Mouse (Mus musculus) heart, adult 2 months (tissue): ENCODE data around the gene Lpar1. TPM values are rescaled to one million over a fixed set of nuclear protein-coding genes. Genes with fewer than 3 reads are reported as not detected.

Experiments
- DNase-seq, 2 experiments: peaks; one replicate each; pipeline ENCODE4 v3.0.0; 2021
- H3K27ac ChIP-seq: fragments of 200-600 bp; 2 replicates; pipeline ENCODE4 v1.8.1; 2022
- H3K27me3 ChIP-seq: fragments of 200-500 bp; 2 replicates; pipeline ENCODE4 v1.6.1; 2012; ENCODE audit warnings: mild to moderate bottlenecking, low read length, inconsistent platforms, mixed read lengths; ENCODE audit not compliant: control insufficient read depth, insufficient read depth
- H3K36me3 ChIP-seq: fragments of 200-500 bp; 2 replicates; pipeline ENCODE4 v1.6.1; 2012; ENCODE audit warnings: low read length, inconsistent platforms; ENCODE audit not compliant: control insufficient read depth, insufficient read depth
- H3K4me1 ChIP-seq: fragments of 200-500 bp; 2 replicates; pipeline ENCODE4 v1.6.1; 2011; ENCODE audit warnings: low read length; ENCODE audit not compliant: control insufficient read depth, insufficient read depth
- H3K4me3 ChIP-seq: fragments of 200-600 bp; 2 replicates; pipeline ENCODE4 v1.8.1; 2022
- H3K79me2 ChIP-seq: fragments of 200-500 bp; replicated peaks from 2 replicates; pipeline ENCODE4 v1.6.1; 2012; ENCODE audit warnings: mild to moderate bottlenecking, inconsistent platforms, low read length, moderate library complexity, mixed read lengths; ENCODE audit not compliant: control insufficient read depth, insufficient read depth
- H3K9ac ChIP-seq: fragments of 200-500 bp; 2 replicates; pipeline ENCODE4 v1.6.1; 2012; ENCODE audit warnings: low read depth, mild to moderate bottlenecking, control low read depth, inconsistent platforms, low read length, mixed read lengths
- CTCF ChIP-seq: fragments of 200-600 bp; IDR thresholded peaks from 2 replicates; pipeline ENCODE4 v1.8.1; 2022; ENCODE audit warnings: antibody characterized with exemption, mild to moderate bottlenecking, moderate library complexity
- EP300 ChIP-seq: fragments of 200-500 bp; IDR thresholded peaks from 2 replicates; pipeline ENCODE4 v1.6.1; 2011; ENCODE audit warnings: low read depth, low read length, control low read depth; ENCODE audit not compliant: insufficient read depth
- POLR2A ChIP-seq: fragments of 200-500 bp; IDR thresholded peaks from 2 replicates; pipeline ENCODE4 v1.6.1; 2011; ENCODE audit warnings: mild to moderate bottlenecking, low read depth, low read length, control low read depth; ENCODE audit not compliant: insufficient read depth
- WGBS: fragments of 180-500 bp; shearing (Covaris S2); methylation state at CpG from one replicate; pipeline ENCODE4 v1.1.7; 2018; 5-methylcytosine and 5-hydroxymethylcytosine counted together
- intact Hi-C: fragments of 180-260 bp; cut with DNase I; formaldehyde crosslinking; loops from one replicate; pipeline ENCODE4 v1.15.1; 2025
- long read RNA-seq: library from polyadenylated mRNA; stranded (forward); transcript quantifications from one replicate; pipeline ENCODE4 v2.0.0, GENCODE M21; 2021
- polyA plus RNA-seq: library from polyadenylated mRNA; depleted of rRNA; stranded (reverse); fragments of >200 nt; gene quantifications from 2 replicates; pipeline ENCODE4 v1.2.3, GENCODE M21; 2012; rRNA removed
- total RNA-seq, 2 experiments: library from RNA; stranded (reverse); gene quantifications; 2 replicates each; pipeline ENCODE4 v1.2.3; 2021

Gene Lpar1
- 10 to 100 TPM in 1 of 2 experiments, 1 to 10 TPM in 1; 8.0 to 10.7 TPM for total RNA-seq
- polyA plus RNA-seq, result 15.8 and 21.1 TPM in 2 replicates
- long read RNA-seq, transcript Lpar1-201 (4 exons, 3,512 nt), result major isoform, 12 of 16 reads
- long read RNA-seq, partial matches to known transcripts, result 1 of 16 reads
- long read RNA-seq, other reads (novel, unspliced or antisense), result 3 of 16 reads

DNA sequence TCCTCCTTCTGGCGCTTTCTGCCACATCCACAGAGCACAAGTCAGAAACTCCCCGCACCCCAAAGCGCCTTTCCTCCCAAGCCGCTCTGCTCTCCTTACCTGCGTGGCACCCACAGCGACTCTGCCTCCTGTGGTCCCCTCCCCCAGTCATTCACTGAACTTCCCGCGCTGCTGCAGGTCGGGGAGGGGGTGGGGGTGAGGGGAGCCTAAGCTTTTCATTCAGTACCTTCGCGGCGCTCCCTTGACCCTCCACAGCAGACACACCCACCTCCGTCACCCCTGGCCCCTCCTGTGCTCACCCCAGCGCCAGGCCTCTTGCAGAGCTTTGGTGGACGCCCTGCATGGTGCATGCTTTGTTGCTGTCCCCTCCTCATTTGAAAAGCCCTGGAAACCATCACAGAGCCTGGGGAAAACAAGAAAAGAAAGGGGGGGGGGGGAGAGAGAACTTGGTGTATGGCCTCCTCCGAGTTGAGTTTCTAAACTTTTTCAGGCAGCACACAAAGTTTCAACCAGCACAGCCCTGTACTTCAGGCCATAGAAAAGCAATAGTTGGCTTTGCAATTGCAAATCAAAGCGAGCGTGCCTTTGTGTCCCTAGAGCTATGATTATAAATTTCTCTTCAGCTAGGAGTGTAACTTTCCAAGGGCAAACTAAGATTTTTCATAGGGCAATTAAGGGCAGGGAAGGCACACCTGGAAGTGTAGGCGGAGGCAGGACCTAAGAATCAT lies at the start of gene Lpar1:
Lpar1 (minus strand) TSS at position 268 of the 728 bp plus-strand sequence.
- TF ChIP-seq CTCF, result no peak
- TF ChIP-seq EP300, result no peak
- TF ChIP-seq POLR2A, result no peak
- Histone ChIP-seq H3K27ac (peak within 1 kb of the TSS; percentile 74), H3K4me1 (no peaks in the 10 kb centered on the region), H3K9ac (peak within 1 kb of the TSS; percentile 78), H3K4me3 (peak within 1 kb of the TSS; percentile 61), H3K79me2 (no peaks in the 10 kb centered on the region), H3K27me3 (peaks cover 4% of the 10 kb centered on the region; the same call in 1 of the 2 replicates), H3K36me3 (no peaks in the 10 kb centered on the region)
- WGBS, result 18% methylated on average over 19 of the region's 19 CpGs
- intact Hi-C loops, result loop anchor here (5.0 to 10.0 kb wide), 3 partner anchors 111 to 194 kb away; no protein-coding TSS in a partner anchor
- DNase-seq, result no peak

DNA sequence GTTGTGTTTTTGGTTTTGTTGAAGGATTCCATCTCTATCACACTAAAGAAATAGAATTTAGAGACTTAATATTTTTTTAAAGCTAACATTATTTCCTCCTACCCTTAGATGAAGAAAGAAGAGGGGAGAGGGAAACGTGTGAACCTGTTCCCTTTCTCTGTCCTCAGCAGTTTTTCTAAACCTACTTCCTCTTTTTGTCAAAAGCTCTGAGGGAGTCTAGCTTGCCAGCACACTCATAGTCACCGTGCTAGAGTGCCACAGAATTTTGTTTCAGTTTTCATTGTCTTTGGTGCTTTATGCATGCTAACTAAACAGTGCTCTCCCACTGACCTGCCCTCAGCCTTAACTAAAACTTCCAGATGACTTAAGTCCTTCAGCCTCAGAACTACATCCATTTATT lies 32.2 kb upstream of the Lpar1 start:
- no peaks in the 10 kb centered on the region for H3K36me3 ChIP-seq
- intact Hi-C loops, result no loop called here
- H3K27ac ChIP-seq, result no peak overlapping the region
- DNase-seq, result no peak
- no peaks in the 10 kb centered on the region for H3K79me2 ChIP-seq
- TF ChIP-seq CTCF (no peak), POLR2A (no peak), EP300 (no peak)
- no peak overlapping the region for H3K9ac ChIP-seq
- no peaks in the 10 kb centered on the region; the same call in none of the 2 replicates for H3K4me1 ChIP-seq
- H3K27me3 ChIP-seq, result no peaks in the 10 kb centered on the region
- WGBS, result 28% methylated on average over 2 of the region's 2 CpGs
- H3K4me3 ChIP-seq, result no peak overlapping the region

DNA sequence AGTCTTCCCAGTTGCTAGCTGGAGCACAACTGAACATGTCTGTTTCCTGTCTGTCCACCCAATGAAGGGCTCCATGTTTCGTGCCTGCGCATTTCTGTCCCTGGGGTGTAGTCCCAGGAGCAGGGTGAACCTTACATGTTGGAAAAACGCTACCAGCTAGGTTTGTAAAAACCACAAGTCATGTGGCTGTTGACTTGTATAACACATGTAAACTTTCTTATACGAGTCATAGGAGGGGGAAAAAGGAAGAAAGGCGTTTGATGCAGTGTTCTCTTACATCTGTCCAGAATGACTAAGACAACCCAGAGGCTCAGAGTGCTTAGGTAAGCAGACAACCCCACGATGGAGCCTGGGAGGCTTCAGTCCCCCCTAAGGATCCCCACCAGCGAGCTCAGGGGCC lies 27.5 kb upstream of the Lpar1 start:
- DNase-seq, result no peak
- intact Hi-C loops, result no loop called here
- Histone ChIP-seq H3K36me3 (no peaks in the 10 kb centered on the region), H3K4me3 (no peak overlapping the region), H3K9ac (no peak overlapping the region), H3K27ac (no peak overlapping the region), H3K79me2 (no peaks in the 10 kb centered on the region), H3K4me1 (no peaks in the 10 kb centered on the region; the same call in 1 of the 2 replicates), H3K27me3 (no peaks in the 10 kb centered on the region)
- WGBS, result 68% methylated on average over 7 of the region's 7 CpGs
- TF ChIP-seq EP300, result no peak
- TF ChIP-seq CTCF, result no peak
- no peak for TF ChIP-seq POLR2A

DNA sequence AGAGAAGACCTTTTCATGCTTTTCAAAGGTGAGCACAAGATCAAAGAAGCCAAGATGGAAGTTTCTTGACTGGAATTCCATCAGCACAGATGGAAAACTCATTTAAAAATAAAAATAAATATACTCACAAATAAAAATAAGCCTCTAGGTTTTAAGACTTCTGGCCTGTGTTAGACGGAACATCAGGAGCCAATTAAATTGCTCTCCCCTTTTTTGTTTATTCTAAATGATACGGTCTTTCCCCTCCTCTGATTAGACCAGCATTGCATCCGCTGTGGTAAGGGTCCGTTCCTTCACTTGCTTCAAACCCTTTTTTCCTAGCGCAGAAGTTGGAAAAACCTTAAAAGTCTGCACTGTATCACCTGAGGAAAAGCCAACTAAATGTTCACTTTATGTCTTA lies 26.8 kb upstream of the Lpar1 start:
- 89% methylated on average over 5 of the region's 5 CpGs for WGBS
- H3K9ac ChIP-seq, result no peak overlapping the region
- no peak overlapping the region for H3K4me3 ChIP-seq

DNA sequence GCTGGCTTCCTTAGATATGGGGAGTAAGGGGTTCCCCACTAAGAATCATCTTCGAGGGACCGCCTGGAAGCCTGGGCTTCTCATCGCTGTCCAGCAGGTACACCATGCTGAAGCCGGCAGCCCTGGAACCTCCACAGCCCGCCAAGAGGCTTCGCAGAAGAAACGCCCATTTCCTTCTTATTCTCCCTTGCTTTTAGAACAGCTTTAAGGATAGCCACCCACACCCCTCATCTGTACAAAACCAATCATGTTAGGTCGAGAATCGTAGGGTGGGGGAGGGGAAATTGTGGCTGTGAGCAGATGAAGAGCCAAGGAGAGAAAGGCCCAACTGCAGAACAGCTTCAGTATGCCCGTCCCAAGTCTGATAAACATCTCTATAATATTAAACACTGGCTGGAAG lies 26.4 kb upstream of the Lpar1 start:
- Histone ChIP-seq H3K4me3 (no peak overlapping the region), H3K27me3 (no peaks in the 10 kb centered on the region)
- TF ChIP-seq EP300 (no peak), CTCF (no peak), POLR2A (no peak)

More for the DNA sequence above, 26.8 kb upstream of the Lpar1 start:
- no peaks in the 10 kb centered on the region for H3K27me3 ChIP-seq
- H3K27ac ChIP-seq, result no peak overlapping the region
- intact Hi-C loops, result no loop called here
- TF ChIP-seq CTCF (no peak), POLR2A (no peak), EP300 (no peak)
- H3K79me2 ChIP-seq, result no peaks in the 10 kb centered on the region
- no peaks in the 10 kb centered on the region for H3K4me1 ChIP-seq
- DNase-seq, result no peak
- no peaks in the 10 kb centered on the region for H3K36me3 ChIP-seq

DNA sequence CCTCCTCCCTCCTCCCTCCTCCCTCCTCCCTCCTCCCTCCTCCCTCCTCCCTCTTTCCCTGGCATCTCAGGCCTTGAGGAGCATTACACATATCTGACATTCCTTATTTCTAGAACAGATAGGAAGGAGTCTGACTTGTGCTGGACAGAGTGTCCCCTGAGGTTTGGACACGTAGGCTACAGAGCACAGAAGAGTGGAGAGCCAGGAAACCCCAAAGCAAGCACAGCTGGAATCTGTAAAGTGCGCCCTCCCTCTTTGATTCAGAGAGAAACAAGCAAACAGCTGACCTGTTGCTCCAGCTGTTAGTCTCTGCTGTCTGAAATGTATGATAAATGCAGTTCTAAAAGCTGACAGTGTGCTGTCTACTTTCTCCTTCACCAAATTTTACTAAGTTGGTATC lies 24.8 kb upstream of the Lpar1 start:
- WGBS, result 26% methylated on average over 2 of the region's 2 CpGs
- Histone ChIP-seq H3K27ac (no peak overlapping the region), H3K36me3 (no peaks in the 10 kb centered on the region), H3K79me2 (no peaks in the 10 kb centered on the region), H3K9ac (no peak overlapping the region), H3K27me3 (no peaks in the 10 kb centered on the region), H3K4me3 (no peak overlapping the region), H3K4me1 (no peaks in the 10 kb centered on the region)
- peak in 1 of 2 experiments; percentile 56 for DNase-seq
- intact Hi-C loops, result loop anchor here (5.0 kb wide), 1 partner anchor 39 kb away; no protein-coding TSS in a partner anchor
- TF ChIP-seq CTCF (peak; percentile 16; the same call in 1 of the 2 replicates), EP300 (peak; percentile 72; the same call in 1 of the 2 replicates), POLR2A (no peak)

More for the DNA sequence above, 26.4 kb upstream of the Lpar1 start:
- no peaks in the 10 kb centered on the region for H3K36me3 ChIP-seq
- H3K4me1 ChIP-seq, result no peaks in the 10 kb centered on the region
- DNase-seq, result no peak
- H3K27ac ChIP-seq, result no peak overlapping the region
- 69% methylated on average over 10 of the region's 10 CpGs for WGBS
- intact Hi-C loops, result no loop called here
- H3K9ac ChIP-seq, result no peak overlapping the region
- H3K79me2 ChIP-seq, result no peaks in the 10 kb centered on the region
